Mouse (Mus musculus): ENCODE results near the gene Rbms3. TPM values are rescaled to one million over a fixed set of nuclear protein-coding genes. Genes with fewer than 3 reads are reported as not detected.
A peak's percentile ranks its signal among the peaks of the same experiment; 100 is the strongest.

Rbms3 gene
- polyA plus RNA-seq, 1 experiment = 30.1 TPM

GRCm38 (mm10) chr9:117089409-117090147, 540.1 kb downstream of the Rbms3 start:
- TF ChIP-seq CTCF (IDR thresholded peaks at IDR 0.05; ENCODE audit: borderline replicate concordance, extremely low read depth, insufficient read depth, insufficient read length) (no peak), POLR2A (IDR thresholded peaks at IDR 0.05; ENCODE audit: borderline replicate concordance, extremely low read depth, insufficient read depth, insufficient read length, poor library complexity, severe bottlenecking) (no peak)

GRCm38 (mm10) chr9:117088309-117088708, 541.4 kb downstream of the Rbms3 start:
- TF ChIP-seq POLR2A (IDR thresholded peaks at IDR 0.05; ENCODE audit: borderline replicate concordance, extremely low read depth, insufficient read depth, insufficient read length, poor library complexity, severe bottlenecking) (no peak), CTCF (IDR thresholded peaks at IDR 0.05; ENCODE audit: borderline replicate concordance, extremely low read depth, insufficient read depth, insufficient read length) (no peak)
- peak; percentile 31 for DNase-seq (ENCODE audit: low read depth)

More at GRCm38 (mm10) chr9:117089409-117090147, 540.1 kb downstream of the Rbms3 start:
- peak; percentile 75 for DNase-seq (ENCODE audit: low read depth)

- no peak for DNase-seq (ENCODE audit: low read depth)
- TF ChIP-seq CTCF (IDR thresholded peaks at IDR 0.05; ENCODE audit: borderline replicate concordance, extremely low read depth, insufficient read depth, insufficient read length) = no peak
- TF ChIP-seq POLR2A (IDR thresholded peaks at IDR 0.05; ENCODE audit: borderline replicate concordance, extremely low read depth, insufficient read depth, insufficient read length, poor library complexity, severe bottlenecking) = no peak
These were observed 544.0 kb downstream of the Rbms3 start for GRCm38 (mm10) chr9:117085706-117086105.

DNA sequence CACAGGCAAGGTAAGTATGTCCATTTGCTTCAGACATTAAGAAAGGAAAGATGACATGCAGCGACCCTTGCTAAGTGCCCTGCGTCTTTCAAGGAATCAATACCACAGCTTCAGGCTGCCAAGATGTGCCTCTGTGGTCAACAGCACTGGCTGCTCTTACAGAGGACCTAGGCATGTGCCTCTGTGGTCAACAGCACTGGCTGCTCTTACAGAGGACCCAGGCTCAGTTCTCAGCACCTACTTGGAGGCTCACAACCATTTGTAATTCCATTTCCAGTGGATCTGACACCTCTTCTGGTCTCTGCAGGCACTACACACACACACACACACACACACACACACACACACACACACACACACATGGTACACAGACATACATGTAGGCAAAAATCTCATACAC, 545.2 kb downstream of the Rbms3 start:
- no peak for DNase-seq (ENCODE audit: low read depth)
- TF ChIP-seq CTCF (IDR thresholded peaks at IDR 0.05; ENCODE audit: borderline replicate concordance, extremely low read depth, insufficient read depth, insufficient read length) = no peak
- TF ChIP-seq POLR2A (IDR thresholded peaks at IDR 0.05; ENCODE audit: borderline replicate concordance, extremely low read depth, insufficient read depth, insufficient read length, poor library complexity, severe bottlenecking) = no peak

DNA sequence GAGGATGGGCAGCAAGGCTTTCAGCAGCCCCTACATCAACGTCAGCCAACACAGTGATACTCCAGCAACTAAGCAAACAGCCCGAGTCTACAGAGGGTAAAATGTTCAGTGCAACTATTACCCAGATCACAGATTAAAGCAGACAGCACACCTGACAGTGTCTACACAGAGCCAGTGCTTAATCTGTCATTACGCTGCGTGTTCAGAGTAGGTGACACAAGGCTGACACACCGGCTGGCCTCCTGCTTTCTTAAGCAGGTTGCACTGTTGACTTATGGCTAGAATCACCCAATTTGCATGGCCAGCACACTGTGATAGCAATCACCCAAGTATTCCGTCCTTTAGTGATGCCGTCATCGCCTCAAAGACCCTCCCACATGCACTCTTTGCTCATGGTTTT, 550.2 kb downstream of the Rbms3 start:
- no peak for DNase-seq (ENCODE audit: low read depth)
- no peak for TF ChIP-seq POLR2A (IDR thresholded peaks at IDR 0.05; ENCODE audit: borderline replicate concordance, extremely low read depth, insufficient read depth, insufficient read length, poor library complexity, severe bottlenecking)
- TF ChIP-seq CTCF (IDR thresholded peaks at IDR 0.05; ENCODE audit: borderline replicate concordance, extremely low read depth, insufficient read depth, insufficient read length) = no peak

GRCm38 (mm10) chr9:117077548-117077947, 552.2 kb downstream of the Rbms3 start:
- no peak for DNase-seq (ENCODE audit: low read depth)
- TF ChIP-seq CTCF (IDR thresholded peaks at IDR 0.05; ENCODE audit: borderline replicate concordance, extremely low read depth, insufficient read depth, insufficient read length) (no peak), POLR2A (IDR thresholded peaks at IDR 0.05; ENCODE audit: borderline replicate concordance, extremely low read depth, insufficient read depth, insufficient read length, poor library complexity, severe bottlenecking) (no peak)

- no peak for DNase-seq (ENCODE audit: low read depth)
- no peak for TF ChIP-seq CTCF (IDR thresholded peaks at IDR 0.05; ENCODE audit: borderline replicate concordance, extremely low read depth, insufficient read depth, insufficient read length)
- TF ChIP-seq POLR2A (IDR thresholded peaks at IDR 0.05; ENCODE audit: borderline replicate concordance, extremely low read depth, insufficient read depth, insufficient read length, poor library complexity, severe bottlenecking) = no peak
These were observed 552.9 kb downstream of the Rbms3 start for GRCm38 (mm10) chr9:117076785-117077184.

DNA sequence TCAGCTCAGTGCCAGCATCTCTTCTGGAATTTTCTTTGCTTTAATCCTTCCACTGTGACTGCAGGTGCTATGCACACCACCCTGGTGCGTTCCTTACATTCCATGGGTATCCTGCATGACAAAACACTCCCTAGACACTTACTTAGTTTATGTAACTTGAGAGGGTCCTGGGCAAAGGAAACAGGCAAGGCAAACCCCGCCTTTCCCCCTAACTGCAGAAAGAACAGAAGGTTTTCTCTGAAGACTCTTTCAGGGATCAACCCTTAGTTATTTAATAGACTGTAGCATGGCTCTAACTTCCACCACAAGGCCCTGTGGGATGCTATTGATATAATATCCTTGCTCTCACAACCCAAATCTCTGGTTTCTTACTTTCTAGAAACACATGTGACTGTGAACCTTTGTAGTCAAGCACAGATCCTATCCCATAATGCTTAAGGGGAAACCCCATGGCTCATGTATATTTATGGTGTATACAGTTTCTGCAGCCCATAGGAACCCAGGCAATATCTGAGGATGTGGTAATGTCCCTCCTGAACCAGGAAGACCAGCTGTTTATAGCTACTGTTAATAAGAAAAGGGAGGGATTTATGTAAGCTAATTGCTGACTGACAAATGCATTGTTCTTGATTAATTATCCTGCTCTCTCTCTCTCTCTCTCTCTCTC, 557.1 kb downstream of the Rbms3 start:
- no peak for TF ChIP-seq CTCF (IDR thresholded peaks at IDR 0.05; ENCODE audit: borderline replicate concordance, extremely low read depth, insufficient read depth, insufficient read length)
- TF ChIP-seq POLR2A (IDR thresholded peaks at IDR 0.05; ENCODE audit: borderline replicate concordance, extremely low read depth, insufficient read depth, insufficient read length, poor library complexity, severe bottlenecking) = no peak
- DNase-seq (ENCODE audit: low read depth) = peak; percentile 39

DNA sequence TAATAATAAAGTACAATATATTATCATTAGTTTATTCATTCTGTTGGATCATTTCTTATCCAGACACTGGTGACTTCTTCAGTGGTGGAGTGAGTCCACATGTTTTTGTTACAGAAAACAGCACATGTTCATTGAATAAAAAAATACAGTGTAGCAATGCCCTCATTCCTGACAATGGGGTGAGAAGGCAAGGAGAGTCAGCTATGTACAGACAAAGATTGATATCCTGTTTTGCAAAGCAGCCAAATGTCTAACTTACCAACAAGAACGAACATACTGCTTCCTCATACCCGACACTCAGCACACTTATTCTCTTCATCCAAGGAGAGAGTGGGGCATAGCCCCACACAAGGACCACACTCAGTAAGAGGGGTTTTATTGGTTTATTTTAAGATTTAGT, 559.1 kb downstream of the Rbms3 start:
- TF ChIP-seq CTCF (IDR thresholded peaks at IDR 0.05; ENCODE audit: borderline replicate concordance, extremely low read depth, insufficient read depth, insufficient read length) (no peak), POLR2A (IDR thresholded peaks at IDR 0.05; ENCODE audit: borderline replicate concordance, extremely low read depth, insufficient read depth, insufficient read length, poor library complexity, severe bottlenecking) (no peak)
- DNase-seq (ENCODE audit: low read depth) = no peak

DNA sequence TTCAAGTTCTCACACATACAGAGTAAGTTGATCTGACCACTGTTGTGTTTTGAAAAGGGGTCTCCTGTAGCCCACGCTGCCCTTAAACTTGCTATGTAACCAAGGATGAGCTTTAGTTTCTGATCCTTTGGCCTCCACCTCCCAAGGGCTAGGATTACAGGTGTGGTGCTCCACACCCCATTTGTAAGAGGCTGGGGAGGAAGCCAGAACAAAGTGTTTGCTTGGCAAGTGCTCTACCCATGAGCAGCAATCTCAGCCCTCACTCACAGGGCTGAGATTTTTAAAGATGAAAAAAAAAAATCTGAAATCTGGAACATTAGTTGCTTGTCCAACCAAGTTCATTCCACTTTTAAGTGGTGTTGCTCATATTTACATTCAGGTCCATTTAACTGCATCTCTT, 560.5 kb downstream of the Rbms3 start:
- no peak for TF ChIP-seq CTCF (IDR thresholded peaks at IDR 0.05; ENCODE audit: borderline replicate concordance, extremely low read depth, insufficient read depth, insufficient read length)
- no peak for TF ChIP-seq POLR2A (IDR thresholded peaks at IDR 0.05; ENCODE audit: borderline replicate concordance, extremely low read depth, insufficient read depth, insufficient read length, poor library complexity, severe bottlenecking)
- no peak for DNase-seq (ENCODE audit: low read depth)

DNA sequence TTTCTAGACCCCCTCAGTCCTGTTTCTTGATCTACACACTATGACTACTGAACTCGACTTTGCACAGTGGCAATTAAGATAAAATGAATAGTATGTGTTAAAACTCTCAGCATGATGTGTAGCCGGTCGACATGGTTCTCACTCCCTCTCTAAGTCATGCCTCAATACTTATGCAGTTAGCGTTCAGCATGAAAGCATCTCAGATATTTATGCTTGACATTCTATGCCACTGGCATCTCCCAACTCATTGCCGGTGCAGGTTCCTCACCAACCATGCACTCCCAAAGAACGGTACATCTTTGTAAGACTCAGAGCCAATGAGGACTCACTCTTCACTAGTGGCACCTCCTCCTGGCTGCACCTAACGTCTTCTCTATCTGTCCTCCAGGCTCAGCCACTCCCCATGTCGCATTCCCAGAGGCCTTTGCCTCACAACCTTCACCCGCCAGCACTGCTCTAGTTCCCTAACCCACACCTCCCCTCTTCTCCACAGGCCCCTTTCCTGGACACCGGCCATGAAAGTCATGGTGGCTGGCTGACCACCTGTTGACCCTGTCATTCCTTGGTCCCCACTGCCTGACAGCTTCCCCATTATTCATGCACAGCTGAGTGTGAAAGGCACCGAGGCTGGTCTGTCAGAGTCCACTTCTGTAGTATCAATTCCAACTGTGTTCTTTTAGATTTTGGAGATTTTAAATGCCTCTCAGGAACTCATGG, 561.9 kb downstream of the Rbms3 start:
- TF ChIP-seq POLR2A (IDR thresholded peaks at IDR 0.05; ENCODE audit: borderline replicate concordance, extremely low read depth, insufficient read depth, insufficient read length, poor library complexity, severe bottlenecking) = no peak
- TF ChIP-seq CTCF (IDR thresholded peaks at IDR 0.05; ENCODE audit: borderline replicate concordance, extremely low read depth, insufficient read depth, insufficient read length) = no peak
- DNase-seq (ENCODE audit: low read depth) = no peak

Data from brain, embryonic 14.5 days (tissue).